Mouse (Mus musculus): ENCODE measurements around the gene Plce1. TPM values are rescaled to one million over a fixed set of nuclear protein-coding genes. Genes with fewer than 3 reads are reported as not detected.
A peak's percentile ranks its signal among the peaks of the same experiment; 100 is the strongest.

The Plce1 gene
- polyA plus RNA-seq, 1 experiment from 2014 or later, result 4.5 TPM

DNA sequence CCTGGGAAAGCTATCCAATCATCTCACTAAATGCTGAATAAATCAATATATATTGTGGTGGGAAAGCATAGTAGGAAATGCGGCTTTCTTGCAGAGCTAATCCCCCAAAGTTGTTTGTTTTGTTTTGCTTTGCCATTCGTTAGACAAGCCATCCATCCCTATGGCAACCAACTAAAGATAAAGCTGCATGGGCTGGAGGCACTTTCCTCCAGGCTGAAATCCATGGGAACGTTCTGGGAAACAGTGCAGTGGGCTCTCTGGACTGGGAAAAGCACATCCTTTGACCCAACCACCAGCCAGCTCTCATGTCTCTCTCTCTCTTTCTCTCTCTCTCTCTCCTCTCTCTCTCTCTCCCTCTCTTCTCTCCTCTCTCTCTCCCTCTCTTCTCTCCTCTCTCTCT, 248.4 kb downstream of the Plce1 start:
- no peak for ATAC-seq (ENCODE audit: extremely low read depth, insufficient number of reproducible peaks, low FRiP score, low TSS enrichment)
- Histone ChIP-seq H3K36me3 (peaks cover 57% of the 10 kb centered on the region), H3K9me3 (no peaks in the 10 kb centered on the region), H3K9ac (no peak overlapping the region), H3K27ac (replicated peaks) (no peak overlapping the region), H3K4me1 (no peaks in the 10 kb centered on the region), H3K4me2 (no peak overlapping the region), H3K27me3 (replicated peaks) (no peaks in the 10 kb centered on the region), H3K4me3 (no peak overlapping the region)
- 16% methylated on average over 3 of the region's 3 CpGs for WGBS

DNA sequence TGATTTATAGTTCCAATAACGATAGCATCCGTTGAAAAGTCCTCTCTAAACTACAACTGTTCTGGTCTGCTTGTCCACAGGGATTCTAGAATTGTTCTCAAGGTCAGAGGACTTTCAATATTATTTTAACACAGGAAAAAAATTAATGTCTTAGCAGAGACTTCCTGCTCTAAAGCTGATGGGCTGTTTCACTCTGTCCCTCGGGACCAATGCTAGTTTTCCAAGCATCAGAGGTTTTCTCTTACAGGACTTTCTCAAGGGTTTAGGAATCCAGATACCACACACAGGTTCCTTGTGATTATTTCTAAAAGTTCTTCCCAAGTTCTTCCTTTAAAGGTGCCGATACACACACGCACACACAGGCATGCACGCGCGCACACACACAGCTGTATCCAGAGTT, 263.6 kb downstream of the Plce1 start:
- H3K36me3 ChIP-seq, result peaks cover 13% of the 10 kb centered on the region
- H3K9ac ChIP-seq, result no peak overlapping the region
- H3K27me3 ChIP-seq (replicated peaks), result no peaks in the 10 kb centered on the region
- H3K9me3 ChIP-seq, result no peaks in the 10 kb centered on the region
- ATAC-seq (ENCODE audit: extremely low read depth, insufficient number of reproducible peaks, low FRiP score, low TSS enrichment), result no peak
- no peak overlapping the region for H3K4me2 ChIP-seq
- WGBS, result 85% methylated on average over 8 of the region's 8 CpGs
- no peak overlapping the region for H3K27ac ChIP-seq (replicated peaks)
- H3K4me3 ChIP-seq, result no peak overlapping the region
- H3K4me1 ChIP-seq, result no peaks in the 10 kb centered on the region

DNA sequence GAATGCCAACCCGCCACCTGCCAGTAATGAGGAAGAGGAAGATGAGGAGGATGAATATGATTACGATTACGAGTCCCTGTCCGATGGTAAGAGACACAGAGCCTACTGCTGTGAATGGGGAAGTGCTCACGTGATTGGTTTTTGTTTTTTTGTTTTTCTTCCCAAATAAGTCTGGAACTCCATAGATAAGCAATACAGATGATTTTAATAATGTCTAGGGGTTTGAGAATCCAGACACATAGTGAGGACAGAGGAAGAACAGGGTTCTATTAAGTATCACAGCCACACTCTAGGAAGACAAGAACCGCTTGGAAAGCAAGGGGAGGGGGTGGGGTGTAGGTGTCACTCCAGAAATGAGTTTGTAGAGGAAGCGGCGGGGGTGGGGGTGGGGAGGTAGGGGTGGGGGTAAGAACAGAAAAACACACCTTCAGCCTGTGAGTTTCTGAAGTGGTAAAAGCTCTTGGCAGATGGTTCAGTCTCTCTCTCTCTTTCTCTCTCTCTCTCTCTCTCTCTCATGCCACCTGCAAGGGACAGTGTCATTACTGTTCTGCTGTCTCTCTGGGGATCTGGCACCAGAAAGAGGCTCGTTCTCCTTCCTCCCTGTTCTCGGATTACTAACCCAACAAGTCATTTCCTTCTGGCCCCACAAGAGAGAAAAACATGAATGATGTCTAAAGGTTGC, 265.0 kb downstream of the Plce1 start:
- 57% methylated on average over 10 of the region's 10 CpGs for WGBS
- Histone ChIP-seq H3K4me2 (no peak overlapping the region), H3K36me3 (peaks cover 14% of the 10 kb centered on the region), H3K9ac (no peak overlapping the region), H3K4me3 (no peak overlapping the region), H3K27ac (replicated peaks) (no peak overlapping the region), H3K27me3 (replicated peaks) (no peaks in the 10 kb centered on the region), H3K9me3 (no peaks in the 10 kb centered on the region), H3K4me1 (no peaks in the 10 kb centered on the region)
- no peak for ATAC-seq (ENCODE audit: extremely low read depth, insufficient number of reproducible peaks, low FRiP score, low TSS enrichment)

DNA sequence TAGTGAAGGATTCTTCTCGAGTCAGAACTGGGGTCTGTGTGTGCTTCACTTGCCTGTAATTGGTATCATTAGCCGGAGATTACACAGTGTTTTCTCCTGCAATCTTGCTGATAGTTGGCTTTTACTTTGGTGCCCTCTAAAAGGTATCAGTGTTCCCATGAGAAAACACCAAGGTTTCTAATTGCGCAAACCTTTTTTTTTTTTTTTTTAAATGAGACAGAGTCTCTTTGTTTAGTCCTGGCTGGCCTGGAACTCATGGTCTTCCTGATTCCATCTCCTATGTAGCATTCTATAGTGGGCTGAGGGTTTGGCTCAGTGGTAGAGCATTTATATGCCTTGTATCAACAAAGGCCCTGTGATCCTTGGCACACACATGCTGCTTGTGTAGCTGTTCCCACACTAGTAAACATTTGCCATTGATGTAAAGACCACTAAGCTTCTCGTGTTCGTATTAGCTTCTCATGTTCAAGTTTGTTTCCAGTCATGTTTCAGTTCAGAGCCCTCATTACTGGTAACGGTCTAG, 265.6 kb downstream of the Plce1 start:
- H3K4me1 ChIP-seq, result no peaks in the 10 kb centered on the region
- no peaks in the 10 kb centered on the region for H3K9me3 ChIP-seq
- ATAC-seq (ENCODE audit: extremely low read depth, insufficient number of reproducible peaks, low FRiP score, low TSS enrichment), result no peak
- H3K4me2 ChIP-seq, result no peak overlapping the region
- no peak overlapping the region for H3K27ac ChIP-seq (replicated peaks)
- 60% methylated on average over 6 of the region's 6 CpGs for WGBS
- H3K36me3 ChIP-seq, result peaks cover 17% of the 10 kb centered on the region
- no peak overlapping the region for H3K9ac ChIP-seq
- H3K27me3 ChIP-seq (replicated peaks), result no peaks in the 10 kb centered on the region
- no peak overlapping the region for H3K4me3 ChIP-seq

DNA sequence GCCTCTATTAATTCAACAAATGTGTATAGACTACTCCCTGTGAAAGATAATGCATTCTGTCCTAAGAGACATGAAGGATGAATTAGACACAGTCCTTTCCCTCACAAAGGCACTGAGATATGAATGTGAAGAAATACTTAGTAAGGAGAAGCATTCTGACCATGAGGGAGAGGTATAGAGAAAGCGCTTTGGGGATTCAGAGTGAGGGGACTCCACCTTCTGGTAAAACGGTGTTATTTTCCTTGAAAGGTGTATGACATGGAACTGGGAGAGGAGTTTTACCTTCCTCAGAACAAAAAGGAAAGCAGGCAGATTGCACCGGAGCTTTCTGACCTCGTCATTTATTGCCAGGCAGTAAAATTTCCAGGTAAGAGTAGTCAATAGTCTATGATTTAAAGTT, 269.3 kb downstream of the Plce1 start:
- H3K36me3 ChIP-seq, result peaks cover 29% of the 10 kb centered on the region
- H3K4me2 ChIP-seq, result no peak overlapping the region
- H3K27ac ChIP-seq (replicated peaks), result no peak overlapping the region
- H3K4me3 ChIP-seq, result no peak overlapping the region
- no peak overlapping the region for H3K9ac ChIP-seq
- no peaks in the 10 kb centered on the region for H3K4me1 ChIP-seq
- 52% methylated on average over 4 of the region's 4 CpGs for WGBS
- no peaks in the 10 kb centered on the region for H3K27me3 ChIP-seq (replicated peaks)
- no peak for ATAC-seq (ENCODE audit: extremely low read depth, insufficient number of reproducible peaks, low FRiP score, low TSS enrichment)
- no peaks in the 10 kb centered on the region for H3K9me3 ChIP-seq

DNA sequence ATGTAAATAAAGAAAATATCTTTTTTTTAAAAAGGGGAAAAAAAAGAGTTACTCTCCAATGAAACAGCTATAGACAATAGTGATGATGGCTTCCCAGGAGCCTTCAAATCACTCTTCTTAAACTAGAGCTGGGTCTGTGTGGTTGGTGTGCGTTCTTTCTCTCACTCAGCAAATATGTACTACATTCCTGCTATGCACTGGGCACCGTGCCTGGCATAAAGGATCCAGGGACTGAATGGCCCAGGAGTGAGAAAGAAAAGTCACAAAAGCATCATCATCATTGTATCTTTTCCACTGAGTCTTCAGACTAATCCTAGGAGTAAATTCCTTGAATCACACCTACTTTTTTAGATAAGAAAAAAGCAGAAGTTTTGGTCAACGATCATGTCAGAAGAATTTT, 276.3 kb downstream of the Plce1 start:
- Histone ChIP-seq H3K27ac (replicated peaks) (no peak overlapping the region), H3K9ac (no peak overlapping the region), H3K36me3 (peaks cover 22% of the 10 kb centered on the region), H3K4me3 (no peak overlapping the region), H3K27me3 (replicated peaks) (no peaks in the 10 kb centered on the region), H3K4me2 (no peak overlapping the region), H3K4me1 (peaks cover 20% of the 10 kb centered on the region), H3K9me3 (no peaks in the 10 kb centered on the region)
- 74% methylated on average over 3 of the region's 3 CpGs for WGBS
- no peak for ATAC-seq (ENCODE audit: extremely low read depth, insufficient number of reproducible peaks, low FRiP score, low TSS enrichment)

DNA sequence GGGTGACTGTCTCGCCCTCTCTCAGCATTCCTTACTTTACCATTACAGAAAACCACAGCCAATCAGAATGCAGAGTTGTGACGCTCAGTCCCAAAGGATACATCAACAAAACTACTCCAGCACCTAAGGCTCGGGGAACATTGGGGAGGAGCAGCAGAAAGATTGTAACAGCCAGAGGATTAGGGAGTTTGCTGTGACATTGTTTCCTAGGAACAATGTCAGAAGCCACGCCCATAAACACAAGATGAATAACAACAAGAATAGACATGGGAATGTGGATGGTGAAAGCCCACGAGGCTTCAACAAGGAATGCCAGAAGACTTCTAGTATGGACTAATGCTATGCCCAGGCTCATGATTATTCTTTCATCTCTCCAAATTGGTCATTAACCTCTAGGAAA, 277.1 kb downstream of the Plce1 start:
- WGBS, result 57% methylated on average over 5 of the region's 5 CpGs
- peaks cover 20% of the 10 kb centered on the region for H3K4me1 ChIP-seq
- no peaks in the 10 kb centered on the region for H3K27me3 ChIP-seq (replicated peaks)
- H3K36me3 ChIP-seq, result peaks cover 23% of the 10 kb centered on the region; the same call in 1 of the 2 replicates
- H3K4me2 ChIP-seq, result no peak overlapping the region
- H3K9ac ChIP-seq, result no peak overlapping the region
- peak overlapping the region; percentile 32; the same call in 1 of the 2 replicates for H3K27ac ChIP-seq (replicated peaks)
- H3K9me3 ChIP-seq, result no peaks in the 10 kb centered on the region
- no peak overlapping the region for H3K4me3 ChIP-seq
- ATAC-seq (ENCODE audit: extremely low read depth, insufficient number of reproducible peaks, low FRiP score, low TSS enrichment), result no peak

DNA sequence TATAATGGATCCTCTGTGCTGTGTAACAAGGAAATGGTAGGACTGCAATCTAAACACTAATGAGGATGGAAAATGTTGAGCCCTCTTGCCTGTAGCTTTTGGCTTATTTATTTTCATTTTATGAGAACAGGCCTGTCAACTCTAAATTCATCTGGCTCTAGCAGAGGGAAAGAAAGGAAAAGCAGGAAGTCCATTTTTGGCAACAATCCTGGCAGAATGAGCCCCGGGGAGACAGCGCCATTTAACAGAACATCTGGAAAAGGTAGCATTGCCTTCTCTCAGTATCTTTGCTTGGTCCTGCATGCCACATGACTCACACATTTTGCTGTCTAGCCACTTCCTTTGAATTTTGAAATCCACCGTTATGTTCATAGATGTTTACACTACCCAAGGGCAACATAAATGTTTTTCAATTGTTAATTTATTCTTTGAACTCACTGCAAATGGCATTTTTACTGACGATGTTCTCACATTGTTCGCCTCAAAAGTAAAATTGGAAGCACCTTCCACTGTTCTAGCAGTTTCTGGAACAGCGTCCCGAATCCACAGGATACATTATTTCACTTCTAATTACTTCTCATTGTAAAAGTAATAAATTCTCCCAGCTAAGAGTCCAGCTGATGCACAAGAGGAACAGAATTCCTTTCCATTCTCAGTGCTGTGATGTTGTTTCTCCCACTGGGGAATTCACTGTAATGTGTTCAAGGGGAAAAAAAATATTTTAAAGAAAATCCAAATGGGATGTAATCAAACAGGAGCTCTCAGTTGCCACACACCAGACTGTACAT, 278.0 kb downstream of the Plce1 start:
- H3K36me3 ChIP-seq, result peaks cover 25% of the 10 kb centered on the region; the same call in 1 of the 2 replicates
- no peak overlapping the region for H3K4me2 ChIP-seq
- H3K9ac ChIP-seq, result no peak overlapping the region
- H3K4me1 ChIP-seq, result peaks cover 20% of the 10 kb centered on the region
- H3K9me3 ChIP-seq, result no peaks in the 10 kb centered on the region
- WGBS, result 67% methylated on average over 7 of the region's 7 CpGs
- no peak overlapping the region for H3K27ac ChIP-seq (replicated peaks)
- ATAC-seq (ENCODE audit: extremely low read depth, insufficient number of reproducible peaks, low FRiP score, low TSS enrichment), result no peak
- H3K4me3 ChIP-seq, result no peak overlapping the region
- no peaks in the 10 kb centered on the region for H3K27me3 ChIP-seq (replicated peaks)

DNA sequence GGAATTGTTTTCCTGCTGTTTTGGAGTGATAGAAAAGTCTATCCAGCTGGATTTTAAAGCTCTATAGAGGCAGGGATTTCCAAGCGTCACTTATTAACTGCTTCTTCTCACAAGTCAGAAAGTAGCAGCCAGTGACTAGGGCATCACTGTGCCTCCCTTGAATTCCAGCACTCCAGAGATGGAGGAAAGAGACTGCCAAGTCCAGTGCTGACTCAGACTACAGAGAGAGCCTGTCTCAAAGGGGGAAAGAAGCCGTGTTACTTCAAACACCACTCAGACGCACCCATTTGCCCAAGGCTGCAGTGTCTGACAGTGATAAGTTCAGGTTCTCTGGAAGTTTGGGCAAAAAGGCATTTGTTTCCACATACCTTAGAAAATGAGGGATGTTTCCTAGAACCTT, 279.5 kb downstream of the Plce1 start:
- H3K4me2 ChIP-seq, result no peak overlapping the region
- H3K36me3 ChIP-seq, result peaks cover 26% of the 10 kb centered on the region
- H3K27me3 ChIP-seq (replicated peaks), result no peaks in the 10 kb centered on the region
- no peak overlapping the region for H3K9ac ChIP-seq
- no peak for ATAC-seq (ENCODE audit: extremely low read depth, insufficient number of reproducible peaks, low FRiP score, low TSS enrichment)
- peaks cover 20% of the 10 kb centered on the region for H3K4me1 ChIP-seq
- 47% methylated on average over 3 of the region's 3 CpGs for WGBS
- H3K4me3 ChIP-seq, result no peak overlapping the region
- H3K27ac ChIP-seq (replicated peaks), result peak overlapping the region; percentile 7; the same call in 1 of the 2 replicates
- no peaks in the 10 kb centered on the region for H3K9me3 ChIP-seq

DNA sequence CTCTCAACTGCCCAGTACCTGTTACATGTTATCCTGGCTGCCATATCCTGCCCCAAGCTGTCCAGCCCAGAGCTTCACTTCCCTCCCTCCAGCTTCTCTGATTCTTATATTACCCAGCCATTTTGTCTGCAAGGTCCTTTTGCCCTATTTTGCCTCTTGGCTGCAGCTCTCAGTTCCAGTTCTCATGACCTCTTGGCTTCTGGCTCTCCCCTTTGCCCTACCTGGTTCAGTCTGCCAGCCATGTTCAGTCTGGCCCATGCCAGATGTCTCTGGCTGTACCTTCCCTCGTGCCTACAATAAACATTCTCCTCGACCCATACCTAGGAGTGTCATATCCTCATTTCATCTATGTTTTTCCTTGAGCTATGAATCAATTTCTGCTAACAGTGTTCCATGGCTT, 285.4 kb downstream of the Plce1 start:
- H3K36me3 ChIP-seq, result peaks cover 51% of the 10 kb centered on the region

DNA sequence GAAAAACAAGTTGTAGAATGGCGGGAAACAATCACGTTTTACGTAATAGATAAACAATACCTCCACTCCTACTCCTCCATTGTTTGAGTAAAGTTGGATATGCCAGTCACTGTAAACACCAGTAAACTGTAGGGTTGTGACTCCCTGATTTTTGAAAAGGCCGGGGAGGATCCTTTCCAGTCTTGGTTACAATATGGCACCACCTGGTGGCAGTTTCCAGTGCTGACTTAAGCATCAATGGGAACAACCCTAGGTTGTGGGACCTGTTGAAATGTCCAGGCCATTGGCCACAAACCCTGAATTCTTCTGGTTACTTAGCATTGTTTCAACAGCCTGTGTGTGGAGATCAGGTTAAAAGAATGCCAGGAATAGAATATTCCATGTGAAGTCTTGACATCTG, 294.6 kb downstream of the Plce1 start:
- no peak overlapping the region for H3K27ac ChIP-seq (replicated peaks)
- peaks cover 26% of the 10 kb centered on the region for H3K36me3 ChIP-seq
- H3K4me1 ChIP-seq, result no peaks in the 10 kb centered on the region
- H3K27me3 ChIP-seq (replicated peaks), result no peaks in the 10 kb centered on the region
- H3K4me3 ChIP-seq, result no peak overlapping the region
- no peak overlapping the region for H3K4me2 ChIP-seq
- no peak; the same call in 1 of the 2 replicates for ATAC-seq (ENCODE audit: extremely low read depth, insufficient number of reproducible peaks, low FRiP score, low TSS enrichment)
- no peaks in the 10 kb centered on the region for H3K9me3 ChIP-seq
- no peak overlapping the region for H3K9ac ChIP-seq
- WGBS, result 48% methylated on average over 4 of the region's 4 CpGs

More for the DNA sequence above, 285.4 kb downstream of the Plce1 start:
- Histone ChIP-seq H3K9me3 (no peaks in the 10 kb centered on the region), H3K9ac (no peak overlapping the region), H3K4me1 (no peaks in the 10 kb centered on the region; the same call in 1 of the 2 replicates), H3K4me3 (no peak overlapping the region), H3K4me2 (no peak overlapping the region), H3K27ac (replicated peaks) (no peak overlapping the region), H3K27me3 (replicated peaks) (no peaks in the 10 kb centered on the region)
- WGBS, result 74% methylated on average over 2 of the region's 2 CpGs
- no peak for ATAC-seq (ENCODE audit: extremely low read depth, insufficient number of reproducible peaks, low FRiP score, low TSS enrichment)

Measured in heart, embryonic 13.5 days (tissue).